Mouse (Mus musculus): ENCODE results near the gene Hoxd10. TPM values are rescaled to one million over a fixed set of nuclear protein-coding genes. Genes with fewer than 3 reads are reported as not detected.

Gene Hoxd10
- polyA plus RNA-seq (2015; fragmentation: Nextera tagmentation; extraction: Ambion mirVana): not detected in 2 replicates

DNA sequence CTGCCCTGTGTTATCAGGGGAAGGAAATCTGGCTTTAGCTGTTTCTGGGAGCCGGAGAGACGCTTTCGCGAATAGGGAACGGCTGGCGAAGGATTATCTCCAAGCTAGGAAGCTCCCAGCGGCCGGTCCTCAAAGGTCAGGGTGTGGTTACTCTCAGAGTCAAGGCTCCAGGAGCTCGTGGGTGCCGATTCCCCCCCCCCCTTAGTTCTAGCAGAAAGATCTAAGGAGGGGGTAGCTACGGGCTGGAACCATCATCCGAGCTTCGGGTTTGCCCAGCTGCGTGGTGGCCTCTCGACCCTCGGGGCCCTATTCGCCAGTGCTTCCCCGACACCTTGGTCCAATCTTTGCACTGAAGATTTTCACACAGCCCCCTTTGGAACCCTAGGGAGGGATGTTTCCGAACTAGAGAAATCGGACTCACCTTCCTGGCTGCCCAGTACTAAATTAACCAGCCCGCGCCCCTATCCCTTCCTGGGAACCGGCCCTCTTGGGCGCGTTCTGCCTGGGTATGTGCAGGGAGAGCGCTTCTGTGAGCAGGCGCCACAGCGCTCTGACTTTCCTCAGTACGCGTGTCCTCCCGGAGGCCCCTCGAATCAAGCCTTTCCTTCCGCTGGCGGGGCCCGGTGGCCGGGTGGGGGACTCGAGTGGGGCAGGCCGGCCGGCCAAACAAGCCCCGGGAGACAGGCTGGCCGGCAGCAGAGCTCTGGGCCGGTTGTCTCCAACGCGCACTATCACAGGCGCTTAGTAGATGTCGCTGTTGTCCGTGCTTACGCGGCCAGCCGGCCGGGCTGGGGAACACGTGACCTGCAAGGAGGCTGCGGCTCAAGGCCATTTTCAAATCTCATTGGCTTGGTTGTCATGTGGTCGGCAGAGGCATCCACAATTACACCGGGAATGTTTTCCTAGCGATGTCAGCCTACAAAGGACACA is at the start of gene Hoxd10:
Gene Hoxd10, plus strand, starts transcription at position 903 of the 930 bp plus-strand sequence.
- no peak within 1 kb of the TSS for H3K9ac ChIP-seq
- no peak for ATAC-seq (replicated peaks)
- no peaks in the 10 kb centered on the region for H3K9me3 ChIP-seq
- no peak within 1 kb of the TSS for H3K4me2 ChIP-seq
- 1% methylated on average over 56 of the region's 56 CpGs for WGBS
- H3K27me3 ChIP-seq (replicated peaks): peaks cover 93% of the 10 kb centered on the region
- H3K4me1 ChIP-seq: no peaks in the 10 kb centered on the region
- H3K27ac ChIP-seq: no peak within 1 kb of the TSS
- H3K36me3 ChIP-seq (replicated peaks): no peaks in the 10 kb centered on the region
- H3K4me3 ChIP-seq: no peak within 1 kb of the TSS

DNA sequence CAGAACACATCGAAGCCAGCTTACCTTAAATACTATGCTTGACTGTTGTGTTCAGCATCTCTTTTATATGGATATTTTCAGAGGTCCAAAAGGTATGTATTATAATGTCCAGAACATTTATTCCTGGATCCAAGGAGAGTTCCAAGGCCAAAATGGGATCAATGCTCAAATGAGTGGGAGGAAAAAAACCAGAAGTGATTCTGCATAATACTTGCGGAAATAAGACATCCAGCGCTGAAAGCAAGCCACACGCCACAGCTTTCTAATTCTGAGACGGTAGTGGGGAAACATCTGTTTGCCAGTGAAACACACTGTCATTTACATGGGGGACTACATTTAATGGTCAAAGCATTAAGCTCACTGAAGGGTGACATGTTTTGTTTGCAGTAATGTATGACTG is 49.3 kb upstream of the Hoxd10 start:
- 65% methylated on average over 5 of the region's 5 CpGs for WGBS

DNA sequence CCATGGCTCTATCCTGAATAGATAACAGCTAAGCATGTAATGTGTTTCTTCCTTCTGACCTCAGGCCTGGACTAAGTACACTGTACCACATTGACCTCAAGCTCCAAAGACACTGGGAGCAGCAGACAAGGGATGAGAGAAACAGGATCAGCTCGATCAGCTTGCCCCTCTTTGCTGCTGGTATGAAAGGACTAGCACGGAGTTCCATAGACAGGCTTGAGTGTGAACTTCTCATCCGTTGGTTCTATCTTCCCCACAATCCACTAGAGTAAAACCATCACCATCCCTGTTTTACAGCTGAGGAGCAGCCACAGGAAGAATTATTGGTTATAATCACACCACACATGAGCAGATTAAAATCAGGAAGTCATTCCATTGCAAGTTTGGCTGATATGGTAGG is 46.1 kb upstream of the Hoxd10 start:
- no peak overlapping the region for H3K4me3 ChIP-seq
- H3K27ac ChIP-seq: no peak overlapping the region
- no peaks in the 10 kb centered on the region for H3K9me3 ChIP-seq
- no peak overlapping the region for H3K4me2 ChIP-seq
- H3K4me1 ChIP-seq: no peaks in the 10 kb centered on the region
- H3K36me3 ChIP-seq (replicated peaks): no peaks in the 10 kb centered on the region
- H3K9ac ChIP-seq: no peak overlapping the region
- WGBS: 82% methylated on average over 3 of the region's 3 CpGs
- ATAC-seq (replicated peaks): no peak
- H3K27me3 ChIP-seq (replicated peaks): peaks cover 75% of the 10 kb centered on the region

More for the DNA sequence above, 49.3 kb upstream of the Hoxd10 start:
- no peaks in the 10 kb centered on the region for H3K36me3 ChIP-seq (replicated peaks)
- ATAC-seq (replicated peaks): no peak
- no peak overlapping the region for H3K4me2 ChIP-seq
- H3K4me1 ChIP-seq: no peaks in the 10 kb centered on the region
- H3K27ac ChIP-seq: no peak overlapping the region
- peaks cover 44% of the 10 kb centered on the region for H3K27me3 ChIP-seq (replicated peaks)
- H3K9me3 ChIP-seq: no peaks in the 10 kb centered on the region
- no peak overlapping the region for H3K9ac ChIP-seq
- no peak overlapping the region for H3K4me3 ChIP-seq

DNA sequence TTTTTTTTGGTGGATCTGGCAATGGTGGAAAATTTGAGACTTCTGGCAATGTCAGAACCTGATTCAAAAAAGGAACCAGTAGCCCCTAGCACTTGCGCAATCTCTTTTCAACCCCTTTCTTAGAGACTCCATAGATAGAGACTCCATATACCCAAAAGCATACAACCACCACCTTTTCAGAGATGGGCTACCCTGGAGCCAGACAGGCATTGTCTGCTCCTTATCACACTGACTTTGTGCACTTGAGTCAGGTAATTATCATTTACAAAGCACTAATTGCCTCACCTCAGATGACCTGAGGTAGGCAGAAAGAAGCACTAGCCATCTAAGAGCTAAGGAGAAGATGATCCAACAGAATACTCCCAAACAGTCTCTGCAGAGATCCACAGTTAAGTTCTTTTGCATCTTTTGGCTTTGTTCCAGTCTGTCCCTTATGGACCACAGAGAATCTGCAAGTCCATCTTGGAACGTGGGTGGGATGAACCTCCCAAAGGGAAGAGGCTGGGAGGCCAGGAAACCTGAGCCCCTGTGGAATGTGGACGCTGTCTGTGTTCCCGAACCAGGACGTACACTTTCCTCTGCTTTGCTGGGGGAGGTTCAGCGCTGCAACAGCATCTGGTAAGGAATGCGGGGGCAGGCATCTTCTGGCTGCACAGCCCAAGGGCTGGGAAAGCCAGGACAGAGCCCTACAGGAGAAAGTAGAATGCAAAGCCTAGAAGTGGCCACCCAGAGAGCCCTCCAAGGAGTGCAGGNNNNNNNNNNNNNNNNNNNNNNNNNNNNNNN is 44.5 kb upstream of the Hoxd10 start:
- H3K27me3 ChIP-seq (replicated peaks): peaks cover 87% of the 10 kb centered on the region
- 14% methylated on average over 7 of the region's 7 CpGs for WGBS
- no peaks in the 10 kb centered on the region for H3K9me3 ChIP-seq
- H3K9ac ChIP-seq: no peak overlapping the region
- no peak overlapping the region for H3K4me3 ChIP-seq
- no peaks in the 10 kb centered on the region for H3K4me1 ChIP-seq
- no peak overlapping the region for H3K4me2 ChIP-seq
- no peak for ATAC-seq (replicated peaks)
- H3K27ac ChIP-seq: no peak overlapping the region
- H3K36me3 ChIP-seq (replicated peaks): no peaks in the 10 kb centered on the region

DNA sequence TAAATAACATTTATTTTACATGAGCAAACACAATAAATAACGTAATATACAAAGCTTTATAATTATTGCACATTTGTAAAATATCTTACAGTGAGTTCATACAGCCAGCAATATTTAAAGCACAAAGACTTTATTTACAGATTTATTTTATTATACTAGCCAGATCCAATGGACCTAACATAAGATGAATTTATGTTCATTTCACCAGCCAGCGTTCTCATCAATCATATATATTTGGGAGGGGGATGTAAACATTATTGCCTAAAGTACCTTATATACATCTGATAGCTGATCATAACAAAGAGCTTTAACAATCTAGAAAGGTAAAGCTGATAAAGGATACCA is 38.8 kb upstream of the Hoxd10 start:
- H3K4me1 ChIP-seq: peaks cover 9% of the 10 kb centered on the region
- H3K27me3 ChIP-seq (replicated peaks): peaks cover 65% of the 10 kb centered on the region
- 37% methylated on average over 2 of the region's 2 CpGs for WGBS
- no peak overlapping the region for H3K4me2 ChIP-seq
- H3K4me3 ChIP-seq: no peak overlapping the region
- no peak overlapping the region for H3K27ac ChIP-seq
- no peak overlapping the region for H3K9ac ChIP-seq
- no peaks in the 10 kb centered on the region for H3K36me3 ChIP-seq (replicated peaks)
- no peaks in the 10 kb centered on the region for H3K9me3 ChIP-seq
- no peak for ATAC-seq (replicated peaks)

DNA sequence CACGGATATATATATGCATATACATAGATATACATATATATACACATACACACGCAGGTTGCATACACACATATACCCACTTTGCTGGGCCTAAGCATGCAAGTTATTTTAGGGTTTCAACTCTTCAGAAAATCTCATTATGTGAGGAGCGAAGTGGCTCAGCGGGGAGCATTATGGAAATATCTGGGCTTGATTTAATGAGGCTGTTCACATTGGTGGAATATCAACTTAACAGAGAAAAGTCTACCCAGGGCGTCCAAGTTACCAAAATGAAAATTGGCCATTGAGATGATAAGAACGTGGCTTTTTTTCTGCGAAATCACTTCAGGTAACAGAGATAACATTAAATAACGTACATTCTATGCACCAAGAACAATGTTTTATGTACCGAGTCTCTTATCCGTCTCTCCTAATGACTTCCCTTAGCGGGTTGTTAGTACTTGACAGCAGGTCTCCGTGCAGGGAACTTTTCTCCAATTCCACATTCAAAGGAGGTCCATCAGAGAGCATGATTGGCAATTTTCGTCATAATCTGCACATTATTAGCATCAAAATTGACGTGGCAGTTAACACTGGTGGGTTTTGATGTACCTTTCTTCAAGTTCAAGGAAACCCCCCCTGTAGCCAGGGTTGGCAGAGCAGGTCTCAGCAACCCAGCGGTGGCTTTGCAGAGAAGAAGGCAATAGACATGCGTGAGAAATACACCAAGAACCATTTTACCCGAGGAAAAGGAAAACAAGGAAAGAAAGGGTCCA is 37.8 kb upstream of the Hoxd10 start:
- Histone ChIP-seq H3K9ac (no peak overlapping the region), H3K36me3 (replicated peaks) (no peaks in the 10 kb centered on the region), H3K9me3 (no peaks in the 10 kb centered on the region), H3K4me3 (no peak overlapping the region), H3K27ac (no peak overlapping the region), H3K4me2 (no peak overlapping the region), H3K4me1 (peaks cover 10% of the 10 kb centered on the region), H3K27me3 (replicated peaks) (peaks cover 62% of the 10 kb centered on the region)
- ATAC-seq (replicated peaks): no peak
- WGBS: 11% methylated on average over 17 of the region's 17 CpGs

DNA sequence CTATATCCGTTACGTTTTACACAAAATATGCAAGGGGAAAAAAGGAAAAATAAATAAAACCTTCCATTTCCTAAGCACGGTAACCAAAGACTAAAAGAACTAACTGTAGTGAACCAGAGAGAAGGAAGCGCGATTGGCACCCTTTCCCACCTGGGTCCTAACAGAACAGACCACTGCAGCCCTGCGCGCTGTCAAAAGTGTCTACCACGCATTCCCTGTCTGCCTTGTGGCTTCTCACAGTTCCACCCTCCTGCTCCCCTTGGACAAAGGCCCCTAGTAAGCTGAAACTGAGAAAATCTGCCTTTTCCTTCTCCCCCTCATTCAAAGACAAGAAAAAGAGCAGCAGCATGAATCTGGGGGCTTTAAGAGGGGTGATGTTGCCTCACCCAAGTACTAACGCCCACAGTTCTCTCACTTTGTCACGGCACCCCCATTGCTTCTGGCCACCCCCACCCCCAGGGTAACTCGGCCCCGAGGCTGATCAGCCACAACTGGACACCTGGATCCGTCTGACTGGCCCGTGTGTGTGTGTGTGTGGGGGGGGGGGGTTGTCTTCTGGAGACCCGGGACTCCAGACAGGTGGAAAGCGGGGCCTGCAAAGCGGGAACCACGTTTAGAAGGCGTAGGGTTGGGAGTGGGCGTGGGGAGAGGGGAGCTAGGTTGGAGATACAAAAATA is 36.8 kb upstream of the Hoxd10 start:
- 3% methylated on average over 20 of the region's 20 CpGs for WGBS

DNA sequence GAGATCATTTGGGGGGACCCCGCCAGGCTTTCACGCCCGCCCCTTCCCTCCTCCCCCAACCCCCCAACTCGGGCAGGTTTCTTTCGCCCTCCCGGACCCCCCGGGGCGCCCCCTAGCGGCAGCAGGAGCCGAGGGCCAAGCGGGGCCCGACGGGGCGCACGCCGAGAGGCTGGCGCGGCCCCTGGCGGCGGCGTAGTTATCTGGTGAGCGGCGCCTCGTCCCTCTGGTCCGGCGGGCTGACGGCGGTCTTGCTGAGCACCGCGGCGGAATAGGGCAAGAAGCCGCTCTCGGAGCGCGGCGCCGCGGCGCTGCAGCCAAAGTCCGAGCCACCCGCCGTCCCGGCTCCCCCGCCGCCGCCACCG is 36.3 kb upstream of the Hoxd10 start:
- peaks cover 50% of the 10 kb centered on the region for H3K27me3 ChIP-seq (replicated peaks)
- H3K9ac ChIP-seq: no peak overlapping the region
- peak overlapping the region; percentile 28 for H3K4me3 ChIP-seq
- no peak for ATAC-seq (replicated peaks)
- no peaks in the 10 kb centered on the region for H3K36me3 ChIP-seq (replicated peaks)
- WGBS: 2% methylated on average over 33 of the region's 47 CpGs
- no peaks in the 10 kb centered on the region for H3K9me3 ChIP-seq
- no peak overlapping the region for H3K27ac ChIP-seq
- H3K4me1 ChIP-seq: peaks cover 12% of the 10 kb centered on the region
- peak overlapping the region; percentile 50 for H3K4me2 ChIP-seq

More for the DNA sequence above, 36.8 kb upstream of the Hoxd10 start:
- no peak overlapping the region for H3K27ac ChIP-seq
- no peak for ATAC-seq (replicated peaks)
- H3K36me3 ChIP-seq (replicated peaks): no peaks in the 10 kb centered on the region
- H3K9ac ChIP-seq: no peak overlapping the region
- no peaks in the 10 kb centered on the region for H3K9me3 ChIP-seq
- no peak overlapping the region for H3K4me3 ChIP-seq
- H3K4me2 ChIP-seq: 0 out of 2 replicates have a peak overlapping the region, but pooled peaks have one; percentile 50
- peaks cover 12% of the 10 kb centered on the region for H3K4me1 ChIP-seq
- H3K27me3 ChIP-seq (replicated peaks): peaks cover 53% of the 10 kb centered on the region

DNA sequence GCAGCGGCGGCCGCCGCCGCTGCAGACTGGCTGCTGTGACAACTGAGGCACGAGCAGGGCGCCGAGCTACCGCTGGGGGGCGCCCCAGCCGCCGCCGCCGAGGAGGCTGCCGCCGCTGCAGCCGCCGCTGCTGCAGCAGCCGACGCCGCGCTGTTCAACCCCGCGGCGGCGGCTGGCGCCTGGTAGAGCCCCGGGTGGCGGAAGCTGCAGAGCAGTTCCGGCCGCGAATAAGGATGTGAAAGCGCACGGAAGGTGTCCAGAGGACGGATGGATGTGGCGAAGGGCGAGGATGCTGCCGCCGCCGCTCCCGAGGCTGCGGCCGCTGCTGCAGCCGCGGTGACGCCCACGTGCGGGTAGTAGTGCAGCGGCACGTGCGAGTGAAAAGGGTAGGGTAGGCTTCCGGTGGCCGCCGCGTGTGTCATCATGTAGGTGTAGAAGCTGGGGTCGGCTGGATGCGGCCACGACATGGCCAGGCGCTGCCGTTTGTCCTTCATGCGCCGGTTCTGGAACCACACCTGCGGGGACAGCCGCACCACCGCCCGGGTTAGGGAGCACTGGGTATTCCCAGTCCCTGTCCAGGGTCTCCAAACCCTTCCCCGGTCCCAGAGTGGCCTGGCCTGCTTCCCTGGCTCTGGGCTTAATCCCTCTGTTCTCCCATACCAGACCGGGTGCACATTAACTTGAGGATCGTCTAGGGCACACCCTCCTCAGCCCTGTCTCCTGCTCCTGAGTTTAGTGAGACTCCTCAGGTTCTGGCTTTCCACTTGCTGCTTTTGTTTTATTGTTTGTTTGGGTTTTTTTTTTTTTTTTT is 35.7 kb upstream of the Hoxd10 start:
- no peak overlapping the region for H3K27ac ChIP-seq

DNA sequence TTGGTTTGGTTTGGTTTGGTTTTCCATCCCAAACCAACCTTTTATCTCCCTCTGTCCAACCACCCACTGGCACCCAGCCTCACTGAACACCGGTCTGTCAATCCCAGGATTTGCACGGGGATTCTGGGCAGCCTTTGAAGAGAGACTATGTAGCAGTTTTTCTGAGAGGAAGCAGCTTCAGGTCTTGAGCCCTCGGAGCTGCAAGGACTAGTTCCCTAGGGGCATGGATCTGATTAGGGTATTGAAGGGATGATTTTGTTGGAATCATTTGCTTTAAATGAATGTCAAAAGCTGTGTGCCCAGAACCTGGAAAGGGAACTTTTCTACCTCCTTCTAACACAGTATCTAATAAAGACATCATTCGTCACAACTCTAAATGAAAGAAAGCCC is 35.1 kb upstream of the Hoxd10 start:
- Histone ChIP-seq H3K27me3 (replicated peaks) (peaks cover 53% of the 10 kb centered on the region), H3K27ac (no peak overlapping the region), H3K4me1 (peaks cover 14% of the 10 kb centered on the region), H3K4me2 (no peak overlapping the region), H3K36me3 (replicated peaks) (no peaks in the 10 kb centered on the region), H3K9ac (no peak overlapping the region), H3K9me3 (no peaks in the 10 kb centered on the region), H3K4me3 (no peak overlapping the region)
- WGBS: 1% methylated on average over 4 of the region's 4 CpGs
- no peak for ATAC-seq (replicated peaks)

More for the DNA sequence above, 35.7 kb upstream of the Hoxd10 start:
- Histone ChIP-seq H3K9me3 (no peaks in the 10 kb centered on the region), H3K27me3 (replicated peaks) (peaks cover 52% of the 10 kb centered on the region), H3K4me1 (peaks cover 12% of the 10 kb centered on the region), H3K9ac (no peak overlapping the region), H3K4me2 (peak overlapping the region; percentile 50), H3K36me3 (replicated peaks) (no peaks in the 10 kb centered on the region), H3K4me3 (peak overlapping the region; percentile 28)
- ATAC-seq (replicated peaks): no peak
- 1% methylated on average over 66 of the region's 69 CpGs for WGBS
